Mouse (Mus musculus) limb, embryonic 12.5 days (tissue): ENCODE data around the gene Cdh4. TPM values are rescaled to one million over a fixed set of nuclear protein-coding genes. Genes with fewer than 3 reads are reported as not detected.

ENCODE experiments used
- ATAC-seq: fragments of 200-750 bp; cut with Nextera tagmentation; 2 replicates; pipeline ENCODE4 v1.8.0; 2017; ENCODE audit warnings: low read depth, moderate TSS enrichment; ENCODE audit not compliant: insufficient number of reproducible peaks, insufficient read depth, low FRiP score, low TSS enrichment
- H3K27ac ChIP-seq: fragments of 300-500 bp; sonication (generic); 2 replicates; pipeline ENCODE4 v1.5.1; 2016; ENCODE audit warnings: mild to moderate bottlenecking, moderate library complexity
- H3K27me3 ChIP-seq: fragments of 300-500 bp; sonication (generic); 2 replicates; pipeline ENCODE4 v1.6.1; 2016; ENCODE audit warnings: mild to moderate bottlenecking, moderate library complexity
- H3K36me3 ChIP-seq: fragments of 300-500 bp; sonication (generic); 2 replicates; pipeline ENCODE4 v1.6.1; 2016; ENCODE audit warnings: mild to moderate bottlenecking, moderate library complexity
- H3K4me1 ChIP-seq: fragments of 300-500 bp; sonication (generic); replicated peaks from 2 replicates; pipeline ENCODE4 v1.6.1; 2016
- H3K4me2 ChIP-seq: fragments of 300-500 bp; sonication (generic); 2 replicates; pipeline ENCODE4 v1.6.1; 2016; ENCODE audit warnings: mild to moderate bottlenecking, moderate library complexity
- H3K4me3 ChIP-seq: fragments of 300-500 bp; sonication (generic); replicated peaks from 2 replicates; pipeline ENCODE4 v1.5.1; 2016; ENCODE audit warnings: mild to moderate bottlenecking
- H3K9ac ChIP-seq: fragments of 300-500 bp; sonication (generic); replicated peaks from 2 replicates; pipeline ENCODE4 v1.6.1; 2016; ENCODE audit warnings: mild to moderate bottlenecking, moderate library complexity
- H3K9me3 ChIP-seq: fragments of 300-500 bp; sonication (generic); 2 replicates; pipeline ENCODE4 v1.6.1; 2016; ENCODE audit warnings: mild to moderate bottlenecking, moderate library complexity
- WGBS: fragments of 180-500 bp; shearing (Covaris S2); methylation state at CpG from one replicate; pipeline ENCODE4 v1.1.7; 2016; 5-methylcytosine and 5-hydroxymethylcytosine counted together
- polyA plus RNA-seq: library from polyadenylated mRNA; unstranded; fragments of >200 nt; fragmentation: Nextera tagmentation; extraction: Ambion mirVana; gene quantifications from 2 replicates; pipeline ENCODE4 v1.2.1, GENCODE M21; 2016

Cdh4 gene
- polyA plus RNA-seq, 1 experiment from 2014 or later = 9.3 TPM

- Histone ChIP-seq H3K36me3 (no peaks in the 10 kb centered on the region), H3K4me3 (no peak overlapping the region), H3K4me2 (no peak overlapping the region), H3K27me3 (no peaks in the 10 kb centered on the region; the same call in 1 of the 2 replicates), H3K27ac (peak overlapping the region; percentile 91; the same call in 1 of the 2 replicates), H3K9me3 (no peaks in the 10 kb centered on the region), H3K4me1 (peaks cover 60% of the 10 kb centered on the region), H3K9ac (no peak overlapping the region)
- 0 out of 2 replicates have a peak, but pooled peaks have one; percentile 9 for ATAC-seq
- 24% methylated on average over 9 of the region's 9 CpGs for WGBS
Observed at GRCm38 (mm10) chr2:179834892-179835291, 392.7 kb downstream of the Cdh4 start.

GRCm38 (mm10) chr2:179835570-179835969, 393.3 kb downstream of the Cdh4 start:
- Histone ChIP-seq H3K9ac (no peak overlapping the region), H3K36me3 (no peaks in the 10 kb centered on the region), H3K4me3 (no peak overlapping the region), H3K9me3 (no peaks in the 10 kb centered on the region), H3K4me2 (no peak overlapping the region), H3K27me3 (no peaks in the 10 kb centered on the region; the same call in 1 of the 2 replicates), H3K4me1 (peaks cover 60% of the 10 kb centered on the region), H3K27ac (peak overlapping the region; percentile 91)
- WGBS = 53% methylated on average over 7 of the region's 7 CpGs
- ATAC-seq = no peak

GRCm38 (mm10) chr2:179837186-179837585, 395.0 kb downstream of the Cdh4 start:
- Histone ChIP-seq H3K4me3 (no peak overlapping the region), H3K36me3 (no peaks in the 10 kb centered on the region), H3K4me1 (peaks cover 60% of the 10 kb centered on the region), H3K27me3 (no peaks in the 10 kb centered on the region; the same call in 1 of the 2 replicates), H3K4me2 (peak overlapping the region; percentile 40; the same call in 1 of the 2 replicates), H3K27ac (peak overlapping the region; percentile 91), H3K9me3 (no peaks in the 10 kb centered on the region), H3K9ac (no peak overlapping the region)
- ATAC-seq = no peak
- WGBS = 27% methylated on average over 10 of the region's 10 CpGs

- peak; percentile 32; the same call in 1 of the 2 replicates for ATAC-seq
- Histone ChIP-seq H3K36me3 (no peaks in the 10 kb centered on the region), H3K4me1 (peaks cover 66% of the 10 kb centered on the region), H3K27ac (peak overlapping the region; percentile 91), H3K9me3 (no peaks in the 10 kb centered on the region), H3K27me3 (no peaks in the 10 kb centered on the region; the same call in 1 of the 2 replicates), H3K9ac (no peak overlapping the region), H3K4me2 (peak overlapping the region; percentile 40), H3K4me3 (no peak overlapping the region; the same call in 1 of the 2 replicates)
- WGBS = 15% methylated on average over 7 of the region's 7 CpGs
Observed at GRCm38 (mm10) chr2:179838036-179838435, 395.8 kb downstream of the Cdh4 start.

- H3K27me3 ChIP-seq = no peaks in the 10 kb centered on the region
- no peak overlapping the region for H3K9ac ChIP-seq
- no peak overlapping the region for H3K4me3 ChIP-seq
- H3K36me3 ChIP-seq = no peaks in the 10 kb centered on the region
- H3K27ac ChIP-seq = 0 out of 2 replicates have a peak overlapping the region, but pooled peaks have one; percentile 23
- no peak; the same call in 1 of the 2 replicates for ATAC-seq
- no peaks in the 10 kb centered on the region for H3K9me3 ChIP-seq
- WGBS = 87% methylated on average over 12 of the region's 12 CpGs
- peaks cover 45% of the 10 kb centered on the region for H3K4me1 ChIP-seq
- no peak overlapping the region for H3K4me2 ChIP-seq
Observed at GRCm38 (mm10) chr2:179842610-179843389, 400.6 kb downstream of the Cdh4 start.

GRCm38 (mm10) chr2:179849732-179850131, 407.5 kb downstream of the Cdh4 start:
- no peak for ATAC-seq
- no peak overlapping the region for H3K27ac ChIP-seq
- no peak overlapping the region for H3K4me3 ChIP-seq
- no peak overlapping the region for H3K4me2 ChIP-seq
- no peaks in the 10 kb centered on the region for H3K9me3 ChIP-seq
- no peaks in the 10 kb centered on the region for H3K36me3 ChIP-seq
- H3K4me1 ChIP-seq = peaks cover 47% of the 10 kb centered on the region
- no peaks in the 10 kb centered on the region for H3K27me3 ChIP-seq
- H3K9ac ChIP-seq = no peak overlapping the region
- 54% methylated on average over 9 of the region's 9 CpGs for WGBS

GRCm38 (mm10) chr2:179852169-179852568, 409.9 kb downstream of the Cdh4 start:
- H3K4me2 ChIP-seq = no peak overlapping the region
- no peak overlapping the region for H3K4me3 ChIP-seq
- no peaks in the 10 kb centered on the region for H3K36me3 ChIP-seq
- WGBS = 76% methylated on average over 10 of the region's 10 CpGs
- no peaks in the 10 kb centered on the region for H3K9me3 ChIP-seq
- no peak overlapping the region for H3K27ac ChIP-seq
- peaks cover 55% of the 10 kb centered on the region for H3K4me1 ChIP-seq
- H3K9ac ChIP-seq = no peak overlapping the region
- H3K27me3 ChIP-seq = no peaks in the 10 kb centered on the region
- no peak for ATAC-seq

- no peak overlapping the region for H3K4me3 ChIP-seq
- no peak overlapping the region for H3K27ac ChIP-seq
- peaks cover 57% of the 10 kb centered on the region for H3K4me1 ChIP-seq
- H3K9me3 ChIP-seq = no peaks in the 10 kb centered on the region
- no peak for ATAC-seq
- no peaks in the 10 kb centered on the region for H3K36me3 ChIP-seq
- H3K9ac ChIP-seq = no peak overlapping the region
- no peak overlapping the region for H3K4me2 ChIP-seq
- 54% methylated on average over 11 of the region's 11 CpGs for WGBS
- no peaks in the 10 kb centered on the region for H3K27me3 ChIP-seq
Observed at GRCm38 (mm10) chr2:179852862-179853261, 410.6 kb downstream of the Cdh4 start.

GRCm38 (mm10) chr2:179853892-179854291, 411.7 kb downstream of the Cdh4 start:
- 72% methylated on average over 10 of the region's 10 CpGs for WGBS
- ATAC-seq = no peak
- H3K4me2 ChIP-seq = no peak overlapping the region

GRCm38 (mm10) chr2:179857086-179857485, 414.9 kb downstream of the Cdh4 start:
- ATAC-seq = no peak
- H3K4me2 ChIP-seq = no peak overlapping the region
- 0 out of 2 replicates have a peak, but pooled peaks cover 2% of the 10 kb centered on the region for H3K27me3 ChIP-seq
- no peak overlapping the region for H3K4me3 ChIP-seq
- no peaks in the 10 kb centered on the region for H3K36me3 ChIP-seq
- no peaks in the 10 kb centered on the region for H3K9me3 ChIP-seq
- H3K27ac ChIP-seq = peak overlapping the region; percentile 12; the same call in 1 of the 2 replicates
- peaks cover 47% of the 10 kb centered on the region for H3K4me1 ChIP-seq
- no peak overlapping the region for H3K9ac ChIP-seq
- WGBS = 49% methylated on average over 4 of the region's 4 CpGs

More at GRCm38 (mm10) chr2:179853892-179854291, 411.7 kb downstream of the Cdh4 start:
- no peaks in the 10 kb centered on the region for H3K9me3 ChIP-seq
- no peak overlapping the region for H3K9ac ChIP-seq
- H3K36me3 ChIP-seq = no peaks in the 10 kb centered on the region
- no peak overlapping the region for H3K4me3 ChIP-seq
- no peak overlapping the region for H3K27ac ChIP-seq
- H3K27me3 ChIP-seq = no peaks in the 10 kb centered on the region
- peaks cover 57% of the 10 kb centered on the region for H3K4me1 ChIP-seq

- H3K4me3 ChIP-seq = no peak overlapping the region
- no peak; the same call in 1 of the 2 replicates for ATAC-seq
- WGBS = 36% methylated on average over 3 of the region's 3 CpGs
- H3K9me3 ChIP-seq = no peaks in the 10 kb centered on the region
- peaks cover 21% of the 10 kb centered on the region for H3K4me1 ChIP-seq
- 0 out of 2 replicates have a peak, but pooled peaks cover 7% of the 10 kb centered on the region for H3K27me3 ChIP-seq
- H3K27ac ChIP-seq = 0 out of 2 replicates have a peak overlapping the region, but pooled peaks have one; percentile 41
- H3K9ac ChIP-seq = no peak overlapping the region
- H3K4me2 ChIP-seq = no peak overlapping the region
- no peaks in the 10 kb centered on the region for H3K36me3 ChIP-seq
Observed at GRCm38 (mm10) chr2:179862676-179863075, 420.4 kb downstream of the Cdh4 start.
